In genomic region chr3:131941961-131942753, GRCm38 (mm10) we compare ENCODE assay signal across 14 mouse cellular contexts.
A peak's percentile ranks its signal among the peaks of the same experiment; 100 is the strongest.
DNase-seq lines count a peak whose midpoint lies in the region; ATAC-seq lines count a peak whose summit lies in the region.
"Had no signal": no experiment of that assay in that cellular context is flagged by ENCODE, and none has a peak within 500 bp of the region (broad histone marks: within the 10 kb centered on the region; RNA-seq: fewer than 3 reads in every experiment).

No protein-coding gene starts in this region.

- no peak overlapping the region for H3K9ac ChIP-seq in limb, embryonic 12.5 days (replicated peaks)
- H3K9ac ChIP-seq in hindbrain, embryonic 16.5 days (ENCODE audit: low read depth, low read length) = no peak overlapping the region
- H3K9ac ChIP-seq: neural tube, embryonic 12.5 days had no signal

- peak; percentile 50 for ATAC-seq in limb, embryonic 12.5 days (ENCODE audit: insufficient number of reproducible peaks, insufficient read depth, low FRiP score, low TSS enrichment, low read depth)
- ATAC-seq in hindbrain, embryonic 16.5 days = no peak
- no peak for ATAC-seq in megakaryocyte-erythroid progenitor cell, adult 5-6 weeks (replicated peaks; ENCODE audit: low FRiP score, low TSS enrichment, poor library complexity, severe bottlenecking)
- ATAC-seq: forebrain, embryonic 14.5 days had no signal

- H3K4me1 ChIP-seq in embryonic facial prominence, embryonic 10.5 days = peaks cover 24% of the 10 kb centered on the region
- peaks cover 40% of the 10 kb centered on the region for H3K4me1 ChIP-seq in limb, embryonic 12.5 days (replicated peaks)
- H3K4me1 ChIP-seq in hindbrain, embryonic 16.5 days (ENCODE audit: control insufficient read depth, insufficient read depth, low read depth, low read length) = no peaks in the 10 kb centered on the region
- H3K4me1 ChIP-seq: neural tube, embryonic 12.5 days had no signal

- H3K9me3 ChIP-seq in embryonic facial prominence, embryonic 10.5 days = no peaks in the 10 kb centered on the region
- no peaks in the 10 kb centered on the region for H3K9me3 ChIP-seq in limb, embryonic 12.5 days
- H3K9me3 ChIP-seq in hindbrain, embryonic 16.5 days (ENCODE audit: control insufficient read depth, low read length) = no peaks in the 10 kb centered on the region
- H3K9me3 ChIP-seq: neural tube, embryonic 12.5 days had no signal

- H3K36me3 ChIP-seq in embryonic facial prominence, embryonic 10.5 days (replicated peaks) = no peaks in the 10 kb centered on the region
- no peaks in the 10 kb centered on the region for H3K36me3 ChIP-seq in limb, embryonic 12.5 days
- H3K36me3 ChIP-seq in hindbrain, embryonic 16.5 days (ENCODE audit: control insufficient read depth, insufficient read depth, low read length) = no peaks in the 10 kb centered on the region
- H3K36me3 ChIP-seq: neural tube, embryonic 12.5 days had no signal

- 76% methylated on average over 24 of the region's 24 CpGs for WGBS in embryonic facial prominence, embryonic 10.5 days
- 33% methylated on average over 24 of the region's 24 CpGs for WGBS in limb, embryonic 12.5 days
- 79% methylated on average over 24 of the region's 24 CpGs for WGBS in hindbrain, embryonic 16.5 days

- peak overlapping the region; percentile 36 for H3K4me2 ChIP-seq in limb, embryonic 12.5 days
- no peak overlapping the region for H3K4me2 ChIP-seq in hindbrain, embryonic 16.5 days (ENCODE audit: low read length)
- H3K4me2 ChIP-seq: neural tube, embryonic 12.5 days had no signal

- no peaks in the 10 kb centered on the region for H3K27me3 ChIP-seq in embryonic facial prominence, embryonic 10.5 days (replicated peaks; ENCODE audit: low read depth, poor library complexity, severe bottlenecking)
- H3K27me3 ChIP-seq in limb, embryonic 12.5 days = no peaks in the 10 kb centered on the region
- H3K27me3 ChIP-seq in hindbrain, embryonic 16.5 days (replicated peaks; ENCODE audit: control insufficient read depth, insufficient read depth, low read length) = no peaks in the 10 kb centered on the region
- H3K27me3 ChIP-seq: neural tube, embryonic 12.5 days had no signal

- peak overlapping the region; percentile 21 for H3K27ac ChIP-seq in embryonic facial prominence, embryonic 10.5 days (replicated peaks)
- 0 out of 2 replicates have a peak overlapping the region, but pooled peaks have one; percentile 31 for H3K27ac ChIP-seq in limb, embryonic 12.5 days
- H3K27ac ChIP-seq in hindbrain, embryonic 16.5 days (ENCODE audit: low read depth, low read length) = no peak overlapping the region
- H3K27ac ChIP-seq: layer of hippocampus, adult 2 months; neural tube, embryonic 12.5 days had no signal

- peak; percentile 9 for DNase-seq in adrenal gland, postnatal 14 days
- no peak for DNase-seq in adrenal gland, postnatal 4 days (ENCODE audit: low spot score in 2 of 2)
- no peak for DNase-seq in embryonic facial prominence, embryonic 10.5 days (ENCODE audit: low spot score)
- peak; percentile 37 to 38 for DNase-seq in kidney, adult 8-10 months
- DNase-seq in retina, postnatal 1 day = no peak
- DNase-seq: gastrocnemius, postnatal 36 days; heart, postnatal 14 days; left cerebral cortex, postnatal 4 days had no signal

- H3K4me3 ChIP-seq in embryonic facial prominence, embryonic 10.5 days = no peak overlapping the region
- peak overlapping the region; percentile 6; the same call in 1 of the 2 replicates for H3K4me3 ChIP-seq in limb, embryonic 12.5 days (replicated peaks)
- no peak overlapping the region for H3K4me3 ChIP-seq in hindbrain, embryonic 16.5 days (ENCODE audit: low read length)
- H3K4me3 ChIP-seq: layer of hippocampus, adult 2 months; neural tube, embryonic 12.5 days had no signal

Comparison
In these comparisons a context has a peak if more than half of its experiments do, and no peak if none do; other contexts are left out.
1. DNase-seq: peak in adrenal gland, postnatal 14 days (single experiment) and kidney, adult 8-10 months (2 of 2); none in adrenal gland, postnatal 4 days (0 of 2), embryonic facial prominence, embryonic 10.5 days (single experiment) and retina, postnatal 1 day (single experiment).